Mouse (Mus musculus): ENCODE measurements around the gene 1700001O22Rik.

Gene 1700001O22Rik

DNA sequence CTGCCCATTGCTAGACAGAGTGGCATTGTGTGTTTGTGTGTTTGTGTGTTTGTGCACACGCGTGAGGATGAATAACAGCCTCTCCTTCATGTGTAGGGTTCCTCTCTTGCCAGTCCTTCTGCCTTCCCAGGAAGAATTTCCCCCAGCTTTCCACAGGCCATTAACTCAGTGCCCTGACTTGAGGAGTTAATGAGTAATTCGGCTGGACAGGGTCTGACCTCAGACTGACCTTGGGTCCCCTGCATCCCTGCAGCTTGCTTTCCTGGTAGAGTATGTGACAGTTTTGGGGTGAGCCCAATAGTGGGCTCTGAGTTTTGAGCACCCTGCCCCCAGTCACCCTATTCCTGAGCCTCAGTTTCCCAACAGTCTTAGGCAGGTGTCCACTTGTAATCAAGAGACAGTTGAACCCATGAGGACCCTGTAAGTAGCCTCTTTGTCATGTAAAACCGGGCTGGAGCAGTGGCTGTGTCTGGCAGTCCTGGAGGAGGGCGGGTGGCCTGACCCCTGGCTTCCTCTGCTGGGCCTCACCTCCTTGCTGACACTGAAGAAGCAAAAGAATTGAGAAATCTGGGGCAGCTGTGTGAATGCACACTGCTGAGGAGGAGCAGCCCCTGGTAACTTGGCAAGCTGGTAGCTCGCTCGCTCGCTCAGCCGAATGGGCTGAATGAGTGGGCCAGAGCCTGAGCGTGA, 43.5 kb downstream of the 1700001O22Rik start:
- in situ Hi-C loops (cut with MboI; ENCODE audit: low pct_unique_long_range_greater_than_20kb in 1 of 2, low sequenced_read_pairs in 2 of 2, unreplicated experiment in 1 of 2): loop anchor here in 1 of 2 experiments (10.0 kb wide), 2 partner anchors 135 to 315 kb away; no protein-coding TSS in a partner anchor

DNA sequence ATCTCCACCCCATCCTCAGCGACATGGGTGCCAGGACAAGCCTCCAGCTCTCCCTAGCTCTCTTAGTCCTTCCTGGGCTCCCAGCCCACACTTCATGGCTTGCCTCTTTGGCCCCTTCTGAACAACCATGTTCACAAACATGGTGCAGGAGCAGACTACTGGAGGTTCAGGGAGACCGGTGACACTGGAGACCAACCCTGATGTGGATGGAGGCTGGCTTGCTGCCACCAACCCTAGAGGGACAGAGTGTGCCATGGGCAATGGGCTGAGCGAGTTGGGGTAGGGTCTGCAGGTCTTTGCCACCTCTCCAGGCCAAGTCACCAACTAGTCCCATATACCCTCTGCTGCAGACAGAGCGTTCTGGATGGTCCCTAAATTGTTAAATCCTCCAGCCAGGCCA, 44.0 kb downstream of the 1700001O22Rik start:
- in situ Hi-C loops (cut with MboI; ENCODE audit: low pct_unique_long_range_greater_than_20kb in 1 of 2, low sequenced_read_pairs in 2 of 2, unreplicated experiment in 1 of 2): loop anchor here in 1 of 2 experiments (10.0 kb wide), 2 partner anchors 135 to 315 kb away; no protein-coding TSS in a partner anchor

DNA sequence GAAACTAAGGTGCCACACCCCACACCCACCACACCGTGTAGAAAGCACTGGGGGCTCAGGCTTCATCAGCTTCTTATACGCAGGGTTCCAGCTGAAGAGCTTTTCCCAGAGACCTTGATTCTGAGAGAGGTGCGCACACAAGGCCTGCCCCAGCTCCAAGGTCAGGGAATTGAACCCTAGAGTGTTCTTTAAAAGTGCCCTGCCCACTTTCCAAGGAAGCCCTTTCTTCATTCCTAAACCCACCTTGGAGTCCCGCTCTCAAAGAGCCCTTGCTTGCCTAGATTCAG, 44.4 kb downstream of the 1700001O22Rik start:
- in situ Hi-C loops (cut with MboI; ENCODE audit: low pct_unique_long_range_greater_than_20kb in 1 of 2, low sequenced_read_pairs in 2 of 2, unreplicated experiment in 1 of 2): loop anchor here in 1 of 2 experiments (10.0 kb wide), 2 partner anchors 134 to 314 kb away; no protein-coding TSS in a partner anchor

GRCm38 (mm10) chr2:30758341-30759087, 44.9 kb downstream of the 1700001O22Rik start:
- in situ Hi-C loops (cut with MboI; ENCODE audit: low pct_unique_long_range_greater_than_20kb in 1 of 2, low sequenced_read_pairs in 2 of 2, unreplicated experiment in 1 of 2): loop anchor here in 1 of 2 experiments (10.0 kb wide), 2 partner anchors 134 to 314 kb away; no protein-coding TSS in a partner anchor

DNA sequence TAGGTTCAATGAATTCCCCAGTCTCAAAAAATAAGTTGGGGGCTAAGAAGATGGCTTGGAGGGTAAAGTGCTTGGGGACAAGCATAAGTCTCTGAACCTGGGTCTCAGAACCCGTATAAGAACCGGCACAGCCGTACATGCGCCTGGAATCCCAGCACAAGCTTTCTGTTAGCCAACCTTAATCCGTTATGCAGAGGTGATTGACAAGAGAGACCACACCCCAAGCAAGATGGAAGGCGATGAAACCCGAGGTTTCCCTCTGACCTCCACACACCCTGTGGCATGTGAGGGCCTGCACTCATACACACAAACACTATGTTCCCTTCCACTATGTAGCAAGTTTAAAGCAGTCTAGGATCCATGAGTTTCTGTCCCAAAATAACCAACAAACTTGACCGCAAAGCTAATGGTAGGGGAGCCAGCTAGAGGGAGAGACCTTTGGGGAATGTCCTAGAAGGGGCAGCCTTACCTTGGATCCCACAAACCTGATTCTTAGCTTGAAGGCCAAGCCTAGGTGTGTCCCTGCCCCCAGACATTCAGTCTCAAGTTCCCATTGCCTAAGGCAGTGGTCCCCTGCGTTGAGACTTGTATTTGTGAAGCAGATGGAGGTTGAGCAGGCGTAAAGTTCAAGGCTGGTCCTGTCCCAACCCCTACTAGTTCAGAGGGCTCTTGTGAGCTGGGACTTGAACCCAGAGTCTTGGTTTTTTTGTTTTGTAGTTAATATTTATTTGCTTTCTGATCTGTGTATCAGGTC, 46.3 kb downstream of the 1700001O22Rik start:
- in situ Hi-C loops (cut with MboI; ENCODE audit: low pct_unique_long_range_greater_than_20kb in 1 of 2, low sequenced_read_pairs in 2 of 2, unreplicated experiment in 1 of 2): loop anchor here in 1 of 2 experiments (10.0 kb wide), 2 partner anchors 132 to 312 kb away; no protein-coding TSS in a partner anchor

GRCm38 (mm10) chr2:30755985-30756765, 47.3 kb downstream of the 1700001O22Rik start:
- in situ Hi-C loops (cut with MboI; ENCODE audit: low pct_unique_long_range_greater_than_20kb in 1 of 2, low sequenced_read_pairs in 2 of 2, unreplicated experiment in 1 of 2): loop anchor here in 1 of 2 experiments (10.0 kb wide), 2 partner anchors 131 to 311 kb away; no protein-coding TSS in a partner anchor

- in situ Hi-C loops (cut with MboI; ENCODE audit: low pct_unique_long_range_greater_than_20kb in 1 of 2, low sequenced_read_pairs in 2 of 2, unreplicated experiment in 1 of 2): loop anchor here in 1 of 2 experiments (10.0 kb wide), 2 partner anchors 130 to 310 kb away; no protein-coding TSS in a partner anchor
These were observed 48.6 kb downstream of the 1700001O22Rik start for GRCm38 (mm10) chr2:30754831-30755230.

DNA sequence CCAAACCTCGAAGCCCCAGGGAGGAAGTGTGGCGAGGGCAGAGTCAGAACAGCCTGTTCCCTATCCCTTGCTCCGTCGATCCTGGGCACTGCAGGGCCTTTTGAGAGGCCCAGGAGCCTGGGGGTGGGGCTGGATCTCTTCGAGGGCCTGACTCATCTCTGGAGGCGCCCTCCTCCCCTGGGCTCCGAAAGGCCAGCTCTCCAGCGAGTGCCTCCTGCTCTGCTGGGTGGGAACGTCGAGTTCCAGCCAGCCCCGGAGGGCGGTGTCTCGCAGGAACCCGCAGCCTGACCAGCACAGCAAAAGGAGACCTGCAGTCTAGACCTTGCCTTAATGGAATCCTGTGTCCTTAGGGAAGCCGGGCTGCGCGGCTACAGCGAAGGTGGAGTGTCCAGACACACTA, 50.2 kb downstream of the 1700001O22Rik start:
- in situ Hi-C loops (cut with MboI; ENCODE audit: low pct_unique_long_range_greater_than_20kb in 1 of 2, low sequenced_read_pairs in 2 of 2, unreplicated experiment in 1 of 2): loop anchor here in 1 of 2 experiments (10.0 kb wide), 2 partner anchors 128 to 308 kb away; no protein-coding TSS in a partner anchor

DNA sequence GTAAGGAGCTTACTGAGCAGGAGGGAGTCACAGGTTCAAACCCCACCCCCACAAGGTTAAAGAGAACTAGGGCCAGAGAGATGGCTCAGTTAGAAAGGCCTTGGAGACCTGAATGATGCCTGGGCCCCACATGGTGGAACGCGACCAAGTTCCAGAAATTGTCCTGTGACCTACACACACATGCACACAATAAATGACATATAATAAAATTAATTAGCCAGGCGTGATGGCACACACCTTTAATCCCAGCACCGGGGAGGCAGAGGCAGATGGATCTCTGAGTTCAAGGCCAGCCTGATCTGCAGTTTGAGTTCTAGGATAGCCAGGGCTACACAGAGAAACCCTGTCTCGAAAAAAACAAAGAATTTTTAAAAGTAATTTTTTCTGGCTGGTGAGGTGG, 51.0 kb downstream of the 1700001O22Rik start:
- in situ Hi-C loops (cut with MboI; ENCODE audit: low pct_unique_long_range_greater_than_20kb in 1 of 2, low sequenced_read_pairs in 2 of 2, unreplicated experiment in 1 of 2): loop anchor here in 1 of 2 experiments (10.0 kb wide), 2 partner anchors 128 to 308 kb away; no protein-coding TSS in a partner anchor

DNA sequence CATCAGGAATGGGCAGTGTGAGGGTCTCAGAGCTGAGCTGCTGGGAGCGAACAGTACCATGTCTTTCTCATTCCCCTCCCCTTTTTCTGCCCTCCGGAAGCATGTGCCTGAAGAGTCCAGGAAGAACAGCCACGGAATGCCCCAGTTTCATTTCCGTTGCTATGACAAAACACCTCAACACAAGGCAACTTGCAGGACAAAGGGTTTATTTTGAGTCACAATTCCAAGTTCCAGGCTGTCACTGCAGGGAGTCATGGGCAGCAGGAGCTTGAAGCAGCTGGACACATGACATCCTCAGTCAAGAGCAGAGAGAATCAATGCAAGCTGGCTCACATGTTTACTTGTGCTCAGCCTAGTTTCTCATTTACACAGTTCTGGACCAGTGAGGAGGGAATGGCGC, 53.4 kb downstream of the 1700001O22Rik start:
- in situ Hi-C loops (cut with MboI; ENCODE audit: low pct_unique_long_range_greater_than_20kb in 1 of 2, low sequenced_read_pairs in 2 of 2, unreplicated experiment in 1 of 2): loop anchor here in 1 of 2 experiments (10.0 kb wide), 2 partner anchors 125 to 305 kb away; no protein-coding TSS in a partner anchor

- in situ Hi-C loops (cut with MboI; ENCODE audit: low pct_unique_long_range_greater_than_20kb in 1 of 2, low sequenced_read_pairs in 2 of 2, unreplicated experiment in 1 of 2): no loop called here
These were observed 55.8 kb downstream of the 1700001O22Rik start for GRCm38 (mm10) chr2:30747602-30748162.
